ENCODE assay signal across 22 mouse cellular contexts in genomic region chr7:113153386-113153785, GRCm38 (mm10). TPM values are rescaled to one million over a fixed set of nuclear protein-coding genes. Genes with fewer than 3 reads are reported as not detected.
DNase-seq lines count a peak whose midpoint lies in the region; ATAC-seq lines count a peak whose summit lies in the region.
"Had no signal": no experiment of that assay in that cellular context is flagged by ENCODE, and none has a peak within 500 bp of the region (broad histone marks: within the 10 kb centered on the region; RNA-seq: fewer than 3 reads in every experiment).

No protein-coding gene starts in this region.

- peaks cover 9% of the 10 kb centered on the region; the same call in 1 of the 2 replicates for H3K4me1 ChIP-seq in kidney, embryonic 16.5 days (ENCODE audit: insufficient read depth, low read length)

- no peak overlapping the region for H3K4me3 ChIP-seq in kidney, embryonic 16.5 days (ENCODE audit: low read length)
- H3K4me3 ChIP-seq: embryonic facial prominence, embryonic 13.5 days; embryonic facial prominence, embryonic 15.5 days; erythroblast, embryonic 14.5 days; forebrain, embryonic 10.5 days; forebrain, embryonic 12.5 days had no signal

- no peaks in the 10 kb centered on the region for H3K36me3 ChIP-seq in kidney, embryonic 16.5 days (ENCODE audit: insufficient read depth, low read length)
- H3K36me3 ChIP-seq: embryonic facial prominence, embryonic 13.5 days; embryonic facial prominence, embryonic 15.5 days; forebrain, embryonic 10.5 days; forebrain, embryonic 12.5 days had no signal

- H3K27ac ChIP-seq in kidney, embryonic 16.5 days (ENCODE audit: low read length): no peak overlapping the region
- H3K27ac ChIP-seq: embryonic facial prominence, embryonic 13.5 days; embryonic facial prominence, embryonic 15.5 days; forebrain, embryonic 10.5 days; forebrain, embryonic 12.5 days had no signal

- H3K27me3 ChIP-seq in kidney, embryonic 16.5 days (ENCODE audit: insufficient read depth, low read length): no peaks in the 10 kb centered on the region
- H3K27me3 ChIP-seq: embryonic facial prominence, embryonic 13.5 days; embryonic facial prominence, embryonic 15.5 days had no signal

- WGBS in kidney, embryonic 16.5 days: 84% methylated on average over 2 of the region's 2 CpGs

- no peak overlapping the region for H3K9ac ChIP-seq in kidney, embryonic 16.5 days (replicated peaks; ENCODE audit: low read length)
- H3K9ac ChIP-seq: embryonic facial prominence, embryonic 13.5 days; embryonic facial prominence, embryonic 15.5 days; forebrain, embryonic 12.5 days had no signal

- ATAC-seq in kidney, embryonic 16.5 days (ENCODE audit: low FRiP score, low TSS enrichment): no peak
- ATAC-seq: forebrain, embryonic 14.5 days; forebrain, embryonic 16.5 days had no signal

- no peak overlapping the region for H3K4me2 ChIP-seq in kidney, embryonic 16.5 days (replicated peaks; ENCODE audit: low read depth, low read length)
- H3K4me2 ChIP-seq: embryonic facial prominence, embryonic 13.5 days; embryonic facial prominence, embryonic 15.5 days; forebrain, embryonic 12.5 days had no signal

- no peaks in the 10 kb centered on the region for H3K9me3 ChIP-seq in kidney, embryonic 16.5 days (ENCODE audit: low read length)
- H3K9me3 ChIP-seq: embryonic facial prominence, embryonic 13.5 days; embryonic facial prominence, embryonic 15.5 days; forebrain, embryonic 10.5 days; forebrain, embryonic 12.5 days had no signal

- peak; percentile 33 for DNase-seq in adrenal gland, postnatal 14 days
- no peak for DNase-seq in adrenal gland, postnatal 36 days
- DNase-seq in 3T3-L1 (ENCODE audit: low read depth, low spot score) (peak; percentile 61), adipocyte (ENCODE audit: low spot score) (peak; percentile 89)
- no peak for DNase-seq in thymus, postnatal 25 days
- DNase-seq: adrenal gland, adult 8-10 months; adrenal gland, postnatal 25 days; cerebellum, adult 11 months; cerebellum, adult 18-20 months; cerebellum, adult 8-10 months; cerebellum, adult 9-11 months; cerebellum, postnatal 14 days; cerebellum, postnatal 36 days; embryo, embryonic 11 days had no signal

RNA-seq across cellular contexts. Expression of gene Arntl, which starts 53.9 kb away (rescaled TPM):
- 30.6 and 41.6 TPM in 2 replicates for total RNA-seq in adrenal gland, postnatal 14 days (2021)
- total RNA-seq in adrenal gland, postnatal 36 days (2021): 10 to 100 TPM in 1 of 2 experiments, 1 to 10 TPM in 1; 8.9 to 32.5 TPM
- polyA plus RNA-seq in kidney, embryonic 16.5 days (2015; fragmentation: Nextera tagmentation; extraction: Ambion mirVana): 9.7 and 10.5 TPM in 2 replicates

Comparison
In these comparisons a context has a peak if more than half of its experiments do, and no peak if none do; other contexts are left out.
1. DNase-seq: peak in adrenal gland, postnatal 14 days (single experiment), 3T3-L1 (single experiment) and adipocyte (single experiment); none in adrenal gland, postnatal 36 days (0 of 2) and thymus, postnatal 25 days (single experiment).